Mouse (Mus musculus): Measurements from ENCODE around the gene Nxpe3.

The Nxpe3 gene

GRCm38 (mm10) chr16:55809779-55810514, 85.1 kb downstream of the Nxpe3 start:
- no peak for DNase-seq (ENCODE audit: low spot score in 2 of 2)

GRCm38 (mm10) chr16:55809345-55809744, 85.7 kb downstream of the Nxpe3 start:
- DNase-seq (ENCODE audit: low spot score in 2 of 2) = no peak

GRCm38 (mm10) chr16:55807505-55807932, 87.6 kb downstream of the Nxpe3 start:
- DNase-seq (ENCODE audit: low spot score in 2 of 2) = no peak

- no peak for DNase-seq (ENCODE audit: low spot score in 2 of 2)
Observed at GRCm38 (mm10) chr16:55804799-55805198, 90.3 kb downstream of the Nxpe3 start.

GRCm38 (mm10) chr16:55801629-55802028, 93.5 kb downstream of the Nxpe3 start:
- no peak for DNase-seq (ENCODE audit: low spot score in 2 of 2)

GRCm38 (mm10) chr16:55798845-55799244, 96.2 kb downstream of the Nxpe3 start:
- DNase-seq (ENCODE audit: low spot score in 2 of 2) = no peak

- DNase-seq (ENCODE audit: low spot score in 2 of 2) = no peak
Observed at GRCm38 (mm10) chr16:55790326-55790725, 104.8 kb downstream of the Nxpe3 start.
